Mouse (Mus musculus): ENCODE results near the gene Ndufa7.
"Not testable (repeated sequence)": the region's sequence is repeated elsewhere in the genome, so short reads cannot be mapped to it uniquely, and the experiment has no call there.

Gene Ndufa7

DNA sequence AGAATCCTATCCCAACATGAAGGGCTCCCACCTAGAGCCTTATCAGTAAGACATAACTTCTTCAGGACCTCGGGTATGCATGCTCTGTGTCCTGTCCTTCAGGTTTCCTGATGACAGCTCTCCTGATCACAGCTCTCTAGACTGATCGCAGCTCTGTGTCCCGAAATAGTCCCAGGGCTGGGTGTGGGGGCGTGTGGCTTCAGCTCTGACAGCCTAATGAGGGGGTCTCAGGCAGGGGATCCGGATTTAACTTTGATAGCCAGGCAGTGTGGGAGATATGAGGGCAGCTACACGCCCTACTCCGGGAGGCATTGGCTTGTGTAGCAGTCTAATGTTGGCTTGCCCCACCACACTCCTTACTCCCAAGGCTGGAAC is 13.2 kb upstream of the Ndufa7 start:
- DNase-seq (ENCODE audit: low read depth) = no peak

DNA sequence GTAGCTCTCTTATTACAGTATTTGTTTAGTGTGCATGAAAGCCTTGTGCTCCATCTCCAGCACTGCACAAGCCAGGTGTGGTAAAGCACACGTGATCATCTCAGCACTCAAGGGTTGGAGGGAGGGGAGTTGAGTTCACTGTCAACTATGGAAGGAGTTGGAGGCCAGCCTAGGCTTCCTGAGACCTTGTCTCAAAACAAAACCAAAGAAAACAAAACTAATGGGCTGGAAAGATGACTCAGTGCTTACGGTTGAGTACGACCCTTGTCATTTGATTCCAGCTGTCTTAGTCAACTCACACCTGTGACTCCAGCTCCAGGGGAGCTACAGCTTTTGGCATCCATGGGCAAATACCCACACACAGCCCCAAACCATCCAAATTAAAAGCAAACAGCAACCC is 11.9 kb upstream of the Ndufa7 start:
- DNase-seq (ENCODE audit: low read depth) = no peak

DNA sequence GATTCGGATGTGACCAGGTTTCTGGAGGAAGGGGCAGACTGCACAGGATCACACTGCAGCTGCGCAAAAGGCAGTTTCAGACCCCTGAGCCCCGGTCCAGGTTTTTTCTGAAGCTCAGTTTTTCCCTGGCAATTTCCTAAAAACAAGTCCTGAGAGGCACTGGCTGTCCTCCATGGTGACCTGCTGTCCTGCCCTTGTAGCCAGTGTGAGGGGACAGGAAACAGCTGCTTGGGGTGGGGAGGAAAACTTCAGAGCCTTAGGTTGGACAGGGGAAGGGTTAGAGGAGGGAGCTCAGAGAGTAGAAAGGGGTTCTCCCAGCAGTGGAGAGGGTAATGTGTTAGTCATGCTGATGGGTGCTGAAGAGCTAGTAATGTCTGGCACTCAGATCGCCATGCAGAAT is 11.4 kb upstream of the Ndufa7 start:
- no peak for DNase-seq (ENCODE audit: low read depth)

DNA sequence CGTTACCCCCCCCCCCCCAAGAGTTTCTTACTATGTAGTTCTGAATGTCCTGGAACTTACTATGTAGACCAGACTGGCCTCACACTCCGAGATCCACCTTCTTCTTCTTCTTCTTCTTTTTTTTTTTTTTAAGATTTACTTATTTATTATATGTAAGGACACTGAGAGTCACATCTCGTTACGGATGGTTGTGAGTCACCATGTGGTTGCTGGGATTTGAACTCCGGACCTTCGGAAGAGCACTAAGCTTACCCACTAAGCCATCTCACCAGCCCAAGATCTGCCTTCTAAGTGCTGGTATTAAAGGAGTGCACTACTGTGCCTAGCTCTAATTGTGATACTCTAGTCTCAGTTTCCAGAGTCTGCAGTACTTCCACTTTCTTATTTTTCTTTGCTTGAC is 9.0 kb upstream of the Ndufa7 start:
- DNase-seq (ENCODE audit: low read depth) = no peak

DNA sequence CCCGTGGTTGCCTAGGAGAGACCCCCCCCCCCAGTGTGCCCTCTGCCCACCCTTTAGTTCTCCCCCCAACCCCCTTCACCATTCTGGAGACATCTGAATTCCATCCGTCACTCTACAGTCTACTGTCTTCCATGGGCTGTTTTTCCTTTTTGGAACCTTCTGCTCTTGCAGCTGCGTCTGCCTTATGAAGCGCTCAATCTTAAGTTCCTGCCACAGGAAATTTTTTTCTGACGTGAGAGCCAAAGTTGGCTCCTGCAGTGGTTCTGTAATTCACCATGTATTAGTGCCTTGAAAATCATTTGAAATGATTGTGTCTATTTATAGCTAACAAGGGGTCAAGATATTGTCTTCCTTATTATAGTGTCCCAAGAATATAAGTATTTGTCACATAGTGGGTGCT is 7.8 kb upstream of the Ndufa7 start:
- no peak for DNase-seq (ENCODE audit: low read depth)

DNA sequence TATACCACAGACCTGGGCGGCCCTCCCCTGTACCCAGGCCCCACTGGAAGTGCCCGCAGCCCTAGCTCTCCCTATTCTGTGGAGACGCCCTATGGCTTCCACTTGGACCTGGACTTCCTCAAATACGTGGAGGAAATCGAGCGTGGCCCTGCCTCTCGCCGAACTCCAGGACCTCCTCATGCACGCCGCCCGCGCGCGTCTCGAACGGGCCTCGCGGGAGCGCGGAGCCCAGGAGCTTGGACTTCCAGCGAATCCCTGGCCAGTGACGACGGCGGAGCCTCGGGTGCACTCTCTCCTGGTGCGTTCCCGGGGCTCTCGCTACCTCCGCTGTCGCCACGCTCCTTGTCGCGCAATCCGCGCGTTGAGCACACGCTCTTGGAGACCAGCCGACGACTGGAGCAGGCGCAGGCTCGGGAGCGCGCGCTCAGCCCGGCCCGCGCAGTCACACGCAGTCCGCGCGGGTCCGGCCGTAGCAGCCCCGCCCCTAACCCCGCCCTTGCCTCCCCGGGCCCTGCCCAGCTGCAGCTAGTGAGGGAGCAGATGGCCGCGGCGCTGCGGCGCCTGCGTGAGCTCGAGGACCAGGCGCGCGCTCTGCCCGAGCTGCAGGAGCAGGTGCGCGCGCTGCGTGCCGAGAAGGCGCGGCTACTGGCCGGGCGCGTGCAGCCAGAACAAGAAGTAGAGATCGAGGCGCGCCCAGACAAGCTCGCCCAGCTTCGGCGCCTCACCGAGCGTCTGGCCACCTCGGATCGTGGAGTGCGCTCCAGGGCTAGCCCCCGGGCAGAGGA is 7.0 kb upstream of the Ndufa7 start:
- DNase-seq (ENCODE audit: low read depth) = peak; percentile 89

DNA sequence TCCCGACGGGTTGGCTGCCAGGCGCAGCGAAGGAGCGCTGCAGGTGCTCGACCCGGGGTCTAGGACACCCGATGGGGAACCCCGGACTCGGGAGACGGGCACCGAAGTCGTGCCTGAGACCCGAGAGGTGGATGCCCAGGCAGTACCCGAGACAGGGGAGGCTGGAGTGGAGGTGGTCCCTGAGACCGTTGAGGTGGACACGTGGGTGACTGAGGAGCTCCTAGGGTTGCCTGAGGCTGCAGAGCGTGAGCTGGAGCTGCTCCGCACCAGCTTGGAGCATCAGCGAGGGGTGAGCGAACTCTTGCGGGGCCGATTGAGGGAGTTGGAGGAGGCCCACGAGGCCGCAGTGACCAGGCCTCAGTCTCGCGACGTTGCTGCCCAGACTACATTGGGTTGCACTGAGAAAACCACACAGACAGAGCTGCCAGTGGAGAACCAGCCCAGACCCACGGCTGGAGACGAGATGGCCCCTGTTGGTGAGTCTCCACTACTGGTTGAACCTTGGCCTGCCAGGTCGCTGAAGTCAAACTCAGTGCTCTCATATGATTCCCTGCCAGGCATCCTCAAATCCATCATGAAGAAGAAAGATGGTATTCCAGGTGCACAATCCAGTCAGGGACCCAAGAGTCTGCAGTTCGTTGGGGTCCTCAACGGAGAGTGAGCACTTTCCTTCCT is 6.3 kb upstream of the Ndufa7 start:
- no peak for DNase-seq (ENCODE audit: low read depth)

DNA sequence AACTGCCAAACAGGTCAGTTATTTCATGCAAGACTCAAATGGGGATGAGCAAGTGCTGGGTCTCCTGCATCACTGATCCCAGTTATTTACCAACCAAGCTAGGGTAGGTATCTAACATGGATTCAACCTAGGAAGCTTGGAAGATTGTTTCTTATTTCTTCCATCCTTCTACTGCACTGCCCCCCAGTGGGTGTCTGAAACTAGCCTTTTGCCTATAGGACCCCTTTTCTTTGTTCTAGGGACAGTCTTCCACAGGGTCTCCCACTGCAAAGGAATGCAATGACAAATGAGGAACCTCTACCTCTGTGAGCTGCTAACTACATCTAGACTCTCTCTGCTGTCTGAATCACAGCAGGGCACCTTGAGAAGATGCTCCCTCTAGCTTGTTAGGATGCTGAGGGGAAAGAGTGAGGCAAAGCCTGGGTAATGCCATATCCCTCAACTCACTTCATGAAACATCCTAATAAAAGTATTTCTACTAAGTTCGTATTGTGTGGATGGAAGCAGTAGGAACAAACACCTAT is 1.9 kb upstream of the Ndufa7 start:
- no peak for DNase-seq (ENCODE audit: low read depth)

DNA sequence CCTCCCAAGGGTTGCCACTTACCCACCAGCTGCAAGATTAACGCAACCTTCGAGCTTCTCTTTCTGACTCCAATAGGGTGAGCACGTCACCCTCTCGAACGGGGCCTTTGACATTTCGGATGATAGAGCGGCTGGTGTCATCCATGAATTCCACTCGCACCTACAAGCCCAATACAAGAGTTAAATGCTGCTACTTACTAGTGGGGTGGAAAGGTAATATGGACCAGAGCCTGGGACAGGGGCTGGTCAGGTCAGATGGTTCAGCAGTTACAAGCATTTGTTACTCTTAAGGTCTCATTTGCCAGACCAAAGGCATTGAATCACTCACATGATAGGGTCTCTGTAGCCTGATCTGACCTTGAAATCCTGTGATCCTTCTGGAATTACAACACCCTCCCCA is 1.2 kb upstream of the Ndufa7 start:
- not testable (repeated sequence) for DNase-seq (ENCODE audit: low read depth)

DNA sequence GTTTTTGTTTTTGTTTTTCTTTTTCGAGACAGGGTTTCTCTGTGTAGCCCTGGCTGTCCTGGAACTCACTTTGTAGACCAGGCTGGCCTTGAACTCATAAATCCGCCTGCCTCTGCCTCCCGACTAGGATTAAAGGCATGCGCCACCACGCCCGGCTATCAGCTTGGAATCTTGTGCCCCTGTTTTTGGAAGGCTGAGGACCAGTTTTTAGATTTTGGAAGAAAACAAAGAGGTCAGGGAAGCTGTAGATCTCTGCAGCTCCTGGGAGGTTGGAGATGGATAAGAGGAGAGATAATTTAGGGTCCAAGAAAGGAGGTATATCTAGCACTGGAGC is 592 bp downstream of the Ndufa7 start:
- not testable (repeated sequence) for DNase-seq (ENCODE audit: low read depth)

DNA sequence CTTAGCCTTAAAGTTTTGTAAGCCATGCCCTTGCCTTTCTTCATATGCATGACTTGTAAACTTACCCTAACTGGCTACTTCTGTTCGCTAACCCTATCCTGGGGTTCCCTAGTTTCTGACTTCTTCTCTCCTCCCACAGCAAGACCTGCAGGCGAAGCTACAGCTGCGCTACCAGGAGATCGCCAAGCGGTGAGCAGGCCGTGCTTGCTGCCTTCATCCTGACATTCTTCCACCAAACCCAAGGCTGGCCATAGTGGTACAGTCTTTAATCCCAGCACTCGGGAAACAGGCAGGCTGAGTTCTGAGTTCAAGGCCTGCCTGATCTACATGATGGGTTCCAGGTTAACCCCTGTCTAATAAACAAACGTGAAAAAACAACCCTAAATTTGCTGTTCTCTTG is 1.1 kb downstream of the Ndufa7 start:
- no peak for DNase-seq (ENCODE audit: low read depth)

DNA sequence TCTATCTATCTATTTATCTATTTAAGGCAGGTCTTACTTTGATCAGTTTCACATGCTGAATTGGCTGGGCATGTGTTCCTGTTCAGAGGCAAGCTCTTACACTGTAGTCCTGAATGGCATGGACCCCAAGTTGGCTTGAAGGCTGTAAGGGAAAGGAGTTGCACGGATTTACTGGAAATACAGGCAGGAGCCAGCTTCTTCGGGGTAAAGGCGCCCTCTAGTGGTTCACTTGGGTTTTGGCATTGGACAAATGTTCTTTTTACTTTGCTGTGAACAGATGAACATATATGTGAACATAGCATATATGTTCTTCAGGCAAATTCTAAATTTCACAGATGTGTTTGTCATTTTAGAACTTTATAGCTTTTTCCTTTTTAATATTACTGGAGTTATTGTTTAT is 2.5 kb downstream of the Ndufa7 start:
- DNase-seq (ENCODE audit: low read depth) = peak; percentile 86

DNA sequence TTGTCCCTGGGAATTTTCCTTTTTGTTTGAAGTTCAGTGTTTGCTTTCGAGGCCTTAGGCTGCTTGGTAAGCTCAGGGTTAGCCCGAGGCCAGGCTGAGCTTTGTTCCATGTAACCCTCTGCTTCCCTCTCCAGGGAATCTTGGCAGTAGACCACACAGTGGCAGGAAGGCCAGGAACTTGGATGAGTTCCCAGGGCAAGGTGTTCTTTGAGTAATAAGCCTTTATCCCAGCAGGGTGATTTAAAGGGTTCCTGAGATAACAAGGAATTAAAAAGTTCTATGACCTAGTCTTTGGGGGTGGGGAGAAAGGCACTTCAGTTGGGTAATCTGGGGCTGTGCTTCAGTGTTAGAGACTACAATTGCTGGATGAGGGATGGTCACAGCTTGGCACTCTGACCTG is 4.5 kb downstream of the Ndufa7 start:
- no peak for DNase-seq (ENCODE audit: low read depth)

DNA sequence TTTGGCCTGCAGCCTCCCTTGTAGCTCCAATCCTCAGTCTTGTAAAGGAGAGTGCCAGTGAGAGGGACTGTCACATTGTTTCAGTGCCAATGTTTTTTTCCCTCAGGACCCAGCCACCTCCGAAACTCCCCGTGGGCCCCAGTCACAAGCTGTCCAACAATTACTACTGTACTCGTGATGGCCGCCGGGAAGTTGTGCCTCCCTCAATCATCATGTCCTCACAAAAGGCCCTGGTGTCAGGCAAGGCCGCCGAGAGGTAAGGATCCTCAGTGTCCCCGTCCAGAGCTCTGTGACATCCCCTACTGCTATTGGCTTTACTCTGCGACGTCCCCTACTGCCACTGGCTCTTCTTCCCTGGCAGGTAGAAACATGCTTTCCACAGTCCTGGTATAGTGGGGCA is 5.2 kb downstream of the Ndufa7 start:
- no peak for DNase-seq (ENCODE audit: low read depth)

DNA sequence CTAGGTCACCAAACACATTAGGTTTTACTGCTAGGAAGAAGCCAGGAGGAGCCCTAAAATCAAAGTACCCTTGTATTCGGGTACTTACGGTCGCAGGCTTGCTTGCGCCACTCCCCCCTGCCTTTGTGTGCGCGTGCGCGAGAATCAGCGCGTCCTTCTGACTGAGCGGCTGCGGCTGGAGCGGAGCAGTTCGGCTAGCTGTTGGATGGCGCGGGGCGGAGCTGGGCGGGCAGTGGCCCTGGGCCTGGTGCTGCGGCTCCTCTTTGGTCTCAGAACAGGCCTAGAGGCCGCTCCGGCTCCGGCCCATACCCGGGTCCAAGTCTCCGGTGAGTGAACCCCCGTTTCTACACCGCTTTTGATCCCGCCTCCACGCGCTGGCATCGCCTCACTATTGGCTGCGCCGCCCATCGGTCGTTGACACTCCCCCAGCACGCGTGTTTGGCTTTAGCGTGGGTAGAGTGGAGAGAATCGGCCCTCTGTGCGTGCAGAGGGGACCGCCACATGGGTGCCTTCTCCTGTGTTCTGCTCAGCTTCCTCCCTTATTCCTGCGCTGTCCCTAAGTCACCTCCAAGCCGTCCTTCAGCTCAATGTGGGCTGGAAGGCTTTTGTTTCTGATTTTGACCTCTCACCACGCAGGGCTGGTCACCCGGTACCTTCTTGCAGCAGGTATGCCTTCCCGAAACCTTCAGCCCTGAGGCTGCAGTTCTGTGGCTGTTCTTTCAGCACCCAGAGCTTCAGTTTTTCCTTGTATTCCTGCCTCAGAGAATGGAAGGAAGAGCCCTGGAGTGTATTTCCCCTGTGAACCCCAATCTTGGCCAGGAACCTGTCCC is 18.8 kb downstream of the Ndufa7 start, which contains the start of gene Cd320:
Gene Cd320, plus strand, starts transcription at position 126 of the 830 bp plus-strand sequence.
- peak; percentile 96 for DNase-seq (ENCODE audit: low read depth)

DNA sequence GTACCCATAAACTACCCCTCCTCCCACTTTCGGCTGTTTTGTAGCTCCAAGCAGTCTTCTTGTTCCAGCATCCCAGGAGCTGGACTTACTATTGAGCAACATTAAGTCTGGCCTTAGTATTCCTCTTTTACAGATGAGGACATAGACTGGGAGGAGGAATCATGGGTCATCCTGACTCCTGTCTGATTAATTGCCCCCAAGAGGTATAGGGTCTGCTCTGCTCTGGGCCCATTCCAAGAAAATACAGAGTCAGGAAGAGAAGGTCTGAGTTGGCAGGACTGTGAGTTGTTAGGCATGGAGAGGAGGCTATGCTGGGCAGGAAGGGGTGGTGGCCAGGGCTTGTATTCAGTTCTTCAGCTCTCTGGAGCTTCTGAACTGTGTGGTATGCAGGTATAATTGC is 19.8 kb downstream of the Ndufa7 start:
- DNase-seq (ENCODE audit: low read depth) = no peak

DNA sequence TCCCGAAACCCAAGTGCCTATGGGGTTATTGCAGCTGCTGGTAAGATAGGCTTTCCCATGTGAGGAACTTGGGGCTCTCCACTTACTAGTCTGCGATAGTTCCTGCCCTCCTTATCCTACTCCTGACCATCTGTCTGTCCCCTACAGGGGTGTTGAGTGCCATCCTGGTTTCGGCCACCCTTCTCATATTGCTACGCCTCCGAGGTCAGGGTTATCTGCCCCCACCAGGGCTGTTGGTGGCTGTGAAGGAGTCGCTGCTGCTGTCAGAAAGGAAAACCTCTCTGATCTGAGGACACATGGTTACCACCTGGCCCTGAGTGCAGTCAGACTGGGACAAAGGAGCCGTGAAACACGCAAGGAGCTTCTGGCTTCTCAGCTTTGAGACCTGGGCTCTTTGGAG is 23.8 kb downstream of the Ndufa7 start:
- DNase-seq (ENCODE audit: low read depth) = no peak

DNA sequence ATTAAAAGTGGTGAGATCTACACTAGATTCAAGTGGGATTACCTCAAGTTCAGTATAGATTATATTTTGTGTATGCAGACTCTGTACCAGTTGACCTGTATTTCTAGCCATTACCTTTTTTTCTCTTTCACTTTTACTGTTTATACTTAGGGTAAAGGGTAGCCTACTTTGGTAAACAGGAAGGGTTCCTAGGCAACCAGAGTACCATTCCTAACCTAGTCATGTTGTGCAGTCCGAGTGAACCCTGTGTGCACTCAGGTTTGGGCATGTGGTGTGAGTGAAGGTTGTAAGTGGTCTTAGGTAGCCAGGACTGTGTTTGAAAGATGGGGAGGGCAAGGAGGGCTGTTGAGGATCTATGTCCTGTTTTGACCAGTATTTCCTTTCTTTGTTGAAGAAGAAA is 27.0 kb downstream of the Ndufa7 start:
- peak; percentile 35 for DNase-seq (ENCODE audit: low read depth)

DNA sequence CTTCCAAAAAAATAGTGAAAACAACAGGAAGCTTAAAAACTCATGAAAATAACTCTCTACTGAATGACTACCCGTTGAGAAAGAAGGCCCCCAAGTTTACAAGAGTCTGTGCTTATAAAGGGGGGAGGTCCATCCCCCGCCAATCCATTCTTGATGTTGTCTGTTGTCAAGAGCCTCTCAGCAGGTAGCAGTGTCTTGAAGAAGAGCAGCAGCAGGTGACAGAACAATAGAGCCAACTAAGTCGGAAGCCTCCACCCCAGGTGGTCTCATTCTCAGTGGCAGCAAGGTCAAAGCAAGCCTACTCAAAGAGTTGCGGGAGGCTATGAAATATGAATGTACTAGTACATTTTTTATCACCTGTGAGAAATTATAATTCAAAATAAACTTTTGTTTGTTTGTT is 33.4 kb downstream of the Ndufa7 start:
- no peak for DNase-seq (ENCODE audit: low read depth)

DNA sequence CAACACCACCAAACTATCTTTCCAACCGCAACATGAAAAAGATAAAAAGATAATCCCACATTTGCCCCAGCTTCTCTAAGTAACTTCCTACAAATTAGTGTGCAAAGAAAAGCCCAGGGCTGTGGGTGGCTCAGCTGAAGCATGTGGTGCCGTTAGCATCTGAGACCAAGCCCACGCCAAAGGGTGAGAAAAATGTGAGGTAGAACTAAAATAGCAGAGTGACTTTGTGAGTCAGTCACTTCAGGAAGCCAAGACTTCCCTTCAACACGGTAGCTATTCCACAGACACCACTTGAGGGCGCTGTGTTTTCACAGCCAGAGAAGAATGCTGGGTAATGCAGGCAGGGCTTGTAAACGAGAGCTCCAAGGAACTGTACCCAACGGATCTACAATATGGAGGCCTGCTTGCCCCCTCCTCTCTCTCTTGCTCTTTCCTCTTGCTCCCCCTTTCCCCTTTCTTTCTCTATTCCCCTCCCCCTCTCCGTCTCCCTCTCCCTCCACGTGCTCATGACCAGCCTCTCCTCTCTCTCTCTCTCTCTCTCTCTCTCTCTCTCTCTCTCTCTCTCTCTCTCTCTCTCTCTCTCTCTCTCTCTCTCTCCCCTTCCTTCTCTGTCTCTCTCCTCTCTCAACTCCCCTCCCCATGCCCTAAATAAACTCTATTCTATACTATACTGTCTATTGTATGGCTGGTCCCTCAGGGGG is 41.1 kb downstream of the Ndufa7 start:
- DNase-seq (ENCODE audit: low read depth) = peak; percentile 94

DNA sequence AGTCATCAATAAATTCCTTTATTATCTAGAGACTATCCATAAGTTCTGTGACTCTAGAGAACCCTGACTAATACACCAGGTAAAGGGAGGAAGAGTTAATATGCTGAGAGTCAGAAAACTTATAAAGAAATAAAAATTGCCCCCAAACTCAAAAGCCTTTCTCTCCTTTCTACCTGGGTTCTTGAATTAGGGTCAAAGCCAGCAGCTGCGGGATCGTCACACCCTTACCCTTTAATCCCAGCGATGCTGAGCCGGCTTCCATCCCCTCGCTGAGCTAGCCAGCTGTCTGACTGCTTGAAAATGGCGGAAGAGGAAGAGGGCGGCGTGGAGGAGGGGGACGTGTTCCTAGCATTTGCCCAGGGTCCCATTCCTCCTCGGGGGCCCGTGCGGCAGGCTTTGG is 49.2 kb downstream of the Ndufa7 start, which contains the start of gene Gm7029:
Gene Gm7029, plus strand, starts transcription at position 301 of the 400 bp plus-strand sequence.
- not testable (repeated sequence) for DNase-seq (ENCODE audit: low read depth)

DNA sequence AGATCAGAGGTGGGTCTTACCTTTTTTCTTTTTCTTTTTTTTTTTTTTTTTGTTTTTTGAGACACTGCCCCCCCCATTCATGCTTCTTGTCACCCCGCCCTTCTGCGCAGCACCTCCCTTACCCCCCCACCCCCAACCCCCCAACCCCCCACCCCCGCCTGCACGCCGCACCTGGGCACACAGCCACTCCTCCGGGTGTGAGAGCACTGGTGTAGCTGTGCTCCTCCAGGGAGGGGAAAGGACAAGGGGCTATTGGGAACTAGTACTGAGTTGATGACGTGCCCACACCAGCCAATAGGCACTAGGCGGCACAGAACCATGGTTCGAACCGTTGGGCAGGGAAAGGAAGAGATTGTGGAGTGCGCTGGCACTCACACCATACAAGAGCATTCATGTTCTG is 50.0 kb downstream of the Ndufa7 start:
- DNase-seq (ENCODE audit: low read depth) = no peak

Measured in naive thymus-derived CD4-positive, alpha-beta T cell, adult 2 months (primary cell).